Mouse (Mus musculus) midbrain, embryonic 14.5 days (tissue): Measurements from ENCODE around the gene Map9. TPM values are rescaled to one million over a fixed set of nuclear protein-coding genes. Genes with fewer than 3 reads are reported as not detected.
"Not testable (repeated sequence)": the region's sequence is repeated elsewhere in the genome, so short reads cannot be mapped to it uniquely, and the experiment has no call there.

ENCODE experiments used
- ATAC-seq: fragments of 200-750 bp; cut with Nextera tagmentation; 2 replicates; pipeline ENCODE4 v1.8.0; 2017; ENCODE audit warnings: moderate number of reproducible peaks, moderate library complexity; ENCODE audit not compliant: low FRiP score, low TSS enrichment
- DNase-seq: peaks from one replicate; pipeline ENCODE4 v3.0.0-alpha.2; 2015
- H3K27ac ChIP-seq: fragments of 300-500 bp; sonication (generic); replicated peaks from 2 replicates; pipeline ENCODE4 v1.5.1; 2014; ENCODE audit warnings: mild to moderate bottlenecking, low read depth, low read length, moderate library complexity
- H3K27me3 ChIP-seq: fragments of 300-500 bp; sonication (generic); 2 replicates; pipeline ENCODE4 v1.6.1; 2014; ENCODE audit warnings: low read length, control low read depth, mixed read lengths; ENCODE audit not compliant: control insufficient read depth, insufficient read depth
- H3K36me3 ChIP-seq: fragments of 300-500 bp; sonication (generic); 2 replicates; pipeline ENCODE4 v1.6.1; 2014; ENCODE audit warnings: low read length, control low read depth; ENCODE audit not compliant: control insufficient read depth, insufficient read depth
- H3K4me1 ChIP-seq: fragments of 300-500 bp; sonication (generic); 2 replicates; pipeline ENCODE4 v1.6.1; 2014; ENCODE audit warnings: mild to moderate bottlenecking, antibody characterized with exemption, low read length, control low read depth; ENCODE audit not compliant: control insufficient read depth, insufficient read depth
- H3K4me2 ChIP-seq: fragments of 300-500 bp; sonication (generic); 2 replicates; pipeline ENCODE4 v1.6.1; 2014; ENCODE audit warnings: mild to moderate bottlenecking, low read length, moderate library complexity
- H3K4me3 ChIP-seq: fragments of 300-500 bp; sonication (generic); replicated peaks from 2 replicates; pipeline ENCODE4 v1.5.1; 2014; ENCODE audit warnings: low read depth, low read length
- H3K9ac ChIP-seq: fragments of 300-500 bp; sonication (generic); replicated peaks from 2 replicates; pipeline ENCODE4 v1.6.1; 2014; ENCODE audit warnings: mild to moderate bottlenecking, low read length, moderate library complexity
- H3K9me3 ChIP-seq: fragments of 300-500 bp; sonication (generic); 2 replicates; pipeline ENCODE4 v1.6.1; 2016; ENCODE audit warnings: low read length, control low read depth, mixed read lengths; ENCODE audit not compliant: control insufficient read depth
- polyA plus RNA-seq: library from polyadenylated mRNA; unstranded; fragments of >200 nt; fragmentation: Nextera tagmentation; extraction: Ambion mirVana; gene quantifications from 2 replicates; pipeline ENCODE4 v1.2.1, GENCODE M21; 2014

The Map9 gene
- polyA plus RNA-seq, 1 experiment from 2014 or later = 92.3 TPM

DNA sequence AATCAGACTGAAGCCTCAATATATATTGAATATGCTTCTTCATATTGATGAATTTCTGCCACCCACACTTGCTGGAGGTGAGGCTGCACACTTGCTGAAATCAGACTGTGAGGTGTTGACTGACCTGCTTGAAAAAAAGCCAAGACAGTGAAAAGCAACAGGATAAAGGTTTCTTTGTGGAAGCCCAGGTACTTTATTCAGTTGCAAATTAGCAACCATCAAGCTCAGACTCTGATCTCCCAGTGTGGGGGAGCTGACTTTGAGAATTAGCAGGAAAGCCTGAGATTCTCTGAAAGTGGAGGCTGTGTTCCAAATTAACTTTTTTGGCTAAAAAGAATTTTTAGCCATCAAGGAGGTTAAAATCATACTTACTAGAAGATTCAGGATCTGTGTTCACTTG, 83.8 kb downstream of the Map9 start:
- not testable (repeated sequence) for H3K4me1 ChIP-seq, DNase-seq, H3K9ac ChIP-seq, H3K4me2 ChIP-seq, ATAC-seq, H3K27me3 ChIP-seq, H3K27ac ChIP-seq, H3K4me3 ChIP-seq, H3K9me3 ChIP-seq, H3K36me3 ChIP-seq

Other genes with a start within 250 kb of the Map9 start
- gene Gucy1a1, start 212.3 kb upstream of the Map9 start, polyA plus RNA-seq = 18.9 and 19.9 TPM in 2 replicates
- 0.26 and 0.76 TPM in 2 replicates for gene Npy2r, start 190.0 kb downstream of the Map9 start, polyA plus RNA-seq